Mouse (Mus musculus) forebrain, embryonic 14.5 days (tissue): ENCODE data around the gene Emcn. TPM values are rescaled to one million over a fixed set of nuclear protein-coding genes. Genes with fewer than 3 reads are reported as not detected.

Source experiments
- ATAC-seq: fragments of 200-750 bp; cut with Nextera tagmentation; 2 replicates; pipeline ENCODE4 v1.8.0; 2017; ENCODE audit warnings: mild to moderate bottlenecking, moderate library complexity
- DNase-seq: peaks from one replicate; pipeline ENCODE4 v3.0.0-alpha.2; 2015; ENCODE audit warnings: low spot score
- H3K27ac ChIP-seq: fragments of 300-500 bp; sonication (generic); 2 replicates; pipeline ENCODE4 v1.5.1; 2014; ENCODE audit warnings: low read depth, mild to moderate bottlenecking, control low read depth, low read length, moderate library complexity
- H3K27me3 ChIP-seq: fragments of 300-500 bp; sonication (generic); replicated peaks from 2 replicates; pipeline ENCODE4 v1.6.1; 2014; ENCODE audit warnings: low read length, control low read depth, mixed read lengths; ENCODE audit not compliant: control insufficient read depth, insufficient read depth
- H3K36me3 ChIP-seq: fragments of 300-500 bp; sonication (generic); 2 replicates; pipeline ENCODE4 v1.6.1; 2014; ENCODE audit warnings: low read length, control low read depth; ENCODE audit not compliant: control insufficient read depth, insufficient read depth
- H3K4me1 ChIP-seq: fragments of 300-500 bp; sonication (generic); 2 replicates; pipeline ENCODE4 v1.6.1; 2014; ENCODE audit warnings: antibody characterized with exemption, low read length, control low read depth; ENCODE audit not compliant: control insufficient read depth, insufficient read depth
- H3K4me2 ChIP-seq: fragments of 300-500 bp; sonication (generic); 2 replicates; pipeline ENCODE4 v1.6.1; 2014; ENCODE audit warnings: mild to moderate bottlenecking, control low read depth, low read length
- H3K4me3 ChIP-seq: fragments of 300-500 bp; sonication (generic); 2 replicates; pipeline ENCODE4 v1.5.1; 2014; ENCODE audit warnings: low read depth, low read length, control low read depth
- H3K9ac ChIP-seq: fragments of 300-500 bp; sonication (generic); 2 replicates; pipeline ENCODE4 v1.6.1; 2014; ENCODE audit warnings: mild to moderate bottlenecking, low read length, control low read depth, moderate library complexity
- H3K9me3 ChIP-seq: fragments of 300-500 bp; sonication (generic); replicated peaks from 2 replicates; pipeline ENCODE4 v1.6.1; 2016; ENCODE audit warnings: low read length, control low read depth, mixed read lengths; ENCODE audit not compliant: control insufficient read depth
- WGBS: fragments of 180-500 bp; shearing (Covaris S2); extraction: QIAGEN DNeasy Blood & Tissue Kit; methylation state at CpG from one replicate; pipeline ENCODE4 v1.1.7; 2014; 5-methylcytosine and 5-hydroxymethylcytosine counted together
- polyA plus RNA-seq: library from polyadenylated mRNA; unstranded; fragments of >200 nt; fragmentation: Nextera tagmentation; extraction: Ambion mirVana; gene quantifications from 2 replicates; pipeline ENCODE4 v1.2.1, GENCODE M21; 2014

Emcn gene
- polyA plus RNA-seq, 1 experiment from 2014 or later: 12.5 TPM

DNA sequence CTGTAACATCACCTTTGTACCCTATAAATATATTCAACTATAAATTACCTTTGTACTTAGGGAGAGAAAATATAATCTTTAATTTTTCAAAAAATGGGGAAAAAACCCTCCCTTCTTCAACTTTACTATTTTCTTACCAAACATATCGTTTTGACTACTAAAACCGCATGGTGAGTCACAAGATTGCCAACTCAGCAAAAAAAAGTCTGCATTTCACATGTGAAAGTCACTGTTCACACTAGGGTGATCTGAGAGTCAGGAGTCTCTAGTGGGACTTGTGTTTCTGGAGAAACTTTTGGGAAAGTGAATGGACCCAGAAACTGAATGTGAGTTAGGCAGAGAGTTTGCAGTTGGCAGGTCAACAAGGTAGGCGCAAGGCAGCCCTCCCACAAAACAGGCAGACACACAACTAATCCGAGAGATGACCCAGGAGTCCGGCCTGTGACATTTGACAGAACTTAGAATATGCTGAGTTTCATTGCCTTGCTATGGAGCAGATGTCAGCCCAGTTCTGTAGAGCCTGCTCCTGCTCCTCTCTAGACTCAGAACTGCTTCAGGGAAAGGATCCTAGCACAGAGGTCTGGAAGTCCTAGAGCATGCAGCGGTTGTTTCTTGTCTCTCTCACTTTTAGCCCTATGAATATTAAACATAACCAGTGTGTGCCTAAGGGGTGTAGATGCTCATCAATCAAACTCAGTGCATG, 26.4 kb downstream of the Emcn start:
- H3K4me1 ChIP-seq: no peaks in the 10 kb centered on the region
- H3K9ac ChIP-seq: no peak overlapping the region
- no peak overlapping the region for H3K27ac ChIP-seq
- no peak overlapping the region for H3K4me2 ChIP-seq
- DNase-seq: no peak
- H3K36me3 ChIP-seq: no peaks in the 10 kb centered on the region
- ATAC-seq: peak; percentile 44; the same call in 1 of the 2 replicates
- no peaks in the 10 kb centered on the region for H3K27me3 ChIP-seq
- H3K9me3 ChIP-seq: no peaks in the 10 kb centered on the region
- 93% methylated on average over 6 of the region's 6 CpGs for WGBS
- no peak overlapping the region for H3K4me3 ChIP-seq

- WGBS: 40% methylated on average over 3 of the region's 3 CpGs
- H3K27ac ChIP-seq: no peak overlapping the region
- H3K9ac ChIP-seq: no peak overlapping the region
- no peak overlapping the region for H3K4me3 ChIP-seq
- H3K36me3 ChIP-seq: no peaks in the 10 kb centered on the region
- no peaks in the 10 kb centered on the region for H3K4me1 ChIP-seq
- no peak overlapping the region for H3K4me2 ChIP-seq
- H3K27me3 ChIP-seq: no peaks in the 10 kb centered on the region
- H3K9me3 ChIP-seq: no peaks in the 10 kb centered on the region
- DNase-seq (peak; percentile 48), ATAC-seq (peak; percentile 85)
Measured at GRCm38 (mm10) chr3:137367826-137368325, 27.0 kb downstream of the Emcn start.

DNA sequence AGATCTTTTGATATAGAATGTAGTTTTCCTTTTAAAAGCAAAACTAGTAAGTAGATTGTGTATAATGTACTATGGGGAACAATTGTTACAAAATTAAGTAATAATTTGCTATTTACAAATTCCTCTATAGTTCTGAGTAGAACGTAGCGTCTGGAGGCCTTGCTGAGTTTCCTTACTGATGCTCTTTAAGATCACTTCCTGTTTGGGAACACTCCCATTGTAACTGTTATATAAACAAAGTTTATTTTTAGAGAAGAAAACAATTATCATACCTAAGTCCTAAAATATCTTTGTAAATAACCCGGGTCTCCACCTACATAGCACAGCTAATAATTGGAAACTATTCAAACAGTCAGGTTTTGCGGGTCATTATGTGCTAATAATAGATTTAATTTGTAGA, 32.0 kb downstream of the Emcn start:
- 81% methylated on average over 4 of the region's 4 CpGs for whole genome bisulfite sequencing
- no peak for ATAC-seq

GRCm38 (mm10) chr3:137382311-137382710, 41.4 kb downstream of the Emcn start:
- Histone ChIP-seq H3K4me2 (no peak overlapping the region), H3K9ac (no peak overlapping the region), H3K36me3 (no peaks in the 10 kb centered on the region), H3K27ac (no peak overlapping the region), H3K4me3 (no peak overlapping the region), H3K4me1 (no peaks in the 10 kb centered on the region), H3K9me3 (no peaks in the 10 kb centered on the region), H3K27me3 (no peaks in the 10 kb centered on the region)
- ATAC-seq (no peak), DNase-seq (no peak)
- whole genome bisulfite sequencing: 91% methylated on average over 2 of the region's 2 CpGs

More for the DNA sequence above, 32.0 kb downstream of the Emcn start:
- DNase-seq: no peak
- no peak overlapping the region for H3K27ac ChIP-seq
- H3K27me3 ChIP-seq: no peaks in the 10 kb centered on the region
- no peaks in the 10 kb centered on the region for H3K9me3 ChIP-seq
- H3K9ac ChIP-seq: no peak overlapping the region
- no peaks in the 10 kb centered on the region for H3K36me3 ChIP-seq
- no peaks in the 10 kb centered on the region for H3K4me1 ChIP-seq
- no peak overlapping the region for H3K4me3 ChIP-seq
- no peak overlapping the region for H3K4me2 ChIP-seq

GRCm38 (mm10) chr3:137395588-137395987, 54.7 kb downstream of the Emcn start:
- ATAC-seq (no peak), DNase-seq (no peak)
- H3K36me3 ChIP-seq: no peaks in the 10 kb centered on the region
- H3K9me3 ChIP-seq: no peaks in the 10 kb centered on the region
- no peak overlapping the region for H3K27ac ChIP-seq
- 75% methylated on average over 11 of the region's 11 CpGs for WGBS
- H3K4me1 ChIP-seq: no peaks in the 10 kb centered on the region
- no peaks in the 10 kb centered on the region for H3K27me3 ChIP-seq
- no peak overlapping the region for H3K9ac ChIP-seq
- no peak overlapping the region for H3K4me3 ChIP-seq
- no peak overlapping the region for H3K4me2 ChIP-seq

- no peak overlapping the region for H3K27ac ChIP-seq
- no peaks in the 10 kb centered on the region for H3K36me3 ChIP-seq
- no peaks in the 10 kb centered on the region; the same call in 1 of the 2 replicates for H3K4me1 ChIP-seq
- ATAC-seq: peak; percentile 84
- no peaks in the 10 kb centered on the region for H3K27me3 ChIP-seq
- WGBS: 41% methylated on average over 5 of the region's 5 CpGs
- no peaks in the 10 kb centered on the region for H3K9me3 ChIP-seq
- peak; percentile 72 for DNase-seq
- H3K4me2 ChIP-seq: no peak overlapping the region
- no peak overlapping the region for H3K4me3 ChIP-seq
- no peak overlapping the region for H3K9ac ChIP-seq
Measured at GRCm38 (mm10) chr3:137415451-137416086, 74.7 kb downstream of the Emcn start.

- H3K27me3 ChIP-seq: no peaks in the 10 kb centered on the region
- no peaks in the 10 kb centered on the region for H3K9me3 ChIP-seq
- peak; percentile 81 for DNase-seq
- no peak overlapping the region for H3K4me3 ChIP-seq
- 68% methylated on average over 4 of the region's 4 CpGs for WGBS
- no peak overlapping the region for H3K27ac ChIP-seq
- no peak overlapping the region for H3K4me2 ChIP-seq
- no peaks in the 10 kb centered on the region; the same call in 1 of the 2 replicates for H3K4me1 ChIP-seq
- H3K36me3 ChIP-seq: no peaks in the 10 kb centered on the region
- H3K9ac ChIP-seq: no peak overlapping the region
- peak; percentile 30; the same call in 1 of the 2 replicates for ATAC-seq
Measured at GRCm38 (mm10) chr3:137418636-137419035, 77.8 kb downstream of the Emcn start.

GRCm38 (mm10) chr3:137429516-137429915, 88.6 kb downstream of the Emcn start:
- no peak for DNase-seq
- 92% methylated on average over 6 of the region's 6 CpGs for WGBS

More at GRCm38 (mm10) chr3:137429516-137429915, 88.6 kb downstream of the Emcn start:
- Histone ChIP-seq H3K4me1 (no peaks in the 10 kb centered on the region), H3K27ac (no peak overlapping the region), H3K9ac (no peak overlapping the region), H3K4me2 (no peak overlapping the region), H3K9me3 (no peaks in the 10 kb centered on the region), H3K4me3 (no peak overlapping the region), H3K36me3 (no peaks in the 10 kb centered on the region), H3K27me3 (no peaks in the 10 kb centered on the region)
- ATAC-seq: no peak
